In genomic region chr10:41393555-41393954, GRCm38 (mm10) we compare ENCODE assay signal across 13 mouse cellular contexts. TPM values are rescaled to one million over a fixed set of nuclear protein-coding genes. Genes with fewer than 3 reads are reported as not detected.
DNase-seq lines count a peak whose midpoint lies in the region; ATAC-seq and TF ChIP-seq lines count a peak whose summit lies in the region.
"Had no signal": no experiment of that assay in that cellular context is flagged by ENCODE, and none has a peak within 500 bp of the region (broad histone marks: within the 10 kb centered on the region; RNA-seq: fewer than 3 reads in every experiment).

No protein-coding gene starts in this region.

- H3K4me1 ChIP-seq in intestine, postnatal 0 days (replicated peaks; ENCODE audit: control insufficient read depth, insufficient read depth, low read length): no peaks in the 10 kb centered on the region
- no peaks in the 10 kb centered on the region for H3K4me1 ChIP-seq in intestine, embryonic 15.5 days (replicated peaks)
- H3K4me1 ChIP-seq in bone marrow, adult 2 months (ENCODE audit: control insufficient read depth, insufficient read depth, low read length): no peaks in the 10 kb centered on the region; the same call in 1 of the 2 replicates
- no peaks in the 10 kb centered on the region for H3K4me1 ChIP-seq in small intestine, adult 2 months (ENCODE audit: control insufficient read depth, insufficient read depth, insufficient read length, low read length)

- H3K4me3 ChIP-seq in intestine, postnatal 0 days (ENCODE audit: low read depth, low read length): no peak overlapping the region
- H3K4me3 ChIP-seq in intestine, embryonic 15.5 days (replicated peaks): no peak overlapping the region
- H3K4me3 ChIP-seq in bone marrow, adult 2 months (replicated peaks; ENCODE audit: control insufficient read depth, low read depth, low read length): no peak overlapping the region
- no peak overlapping the region for H3K4me3 ChIP-seq in small intestine, adult 2 months (ENCODE audit: low read depth, low read length)

- no peaks in the 10 kb centered on the region for H3K27me3 ChIP-seq in intestine, postnatal 0 days (replicated peaks; ENCODE audit: control insufficient read depth, insufficient read depth, low read length)
- H3K27me3 ChIP-seq in intestine, embryonic 15.5 days (replicated peaks): no peaks in the 10 kb centered on the region
- H3K27me3 ChIP-seq in small intestine, adult 2 months (ENCODE audit: control insufficient read depth, insufficient read depth, low read length): no peaks in the 10 kb centered on the region

- no peak overlapping the region for H3K27ac ChIP-seq in intestine, postnatal 0 days (ENCODE audit: low read depth, low read length)
- no peak overlapping the region for H3K27ac ChIP-seq in intestine, embryonic 15.5 days
- no peak overlapping the region for H3K27ac ChIP-seq in bone marrow, adult 2 months (ENCODE audit: control insufficient read depth, insufficient read depth, low read depth, low read length, poor library complexity)
- H3K27ac ChIP-seq in small intestine, adult 2 months (ENCODE audit: insufficient read depth, low read depth, low read length): no peak overlapping the region

- H3K9me3 ChIP-seq in intestine, postnatal 0 days (ENCODE audit: control insufficient read depth): no peaks in the 10 kb centered on the region
- H3K9me3 ChIP-seq in intestine, embryonic 15.5 days: no peaks in the 10 kb centered on the region
- H3K9me3 ChIP-seq: G1E had no signal

- no peak overlapping the region for H3K9ac ChIP-seq in intestine, postnatal 0 days (ENCODE audit: low read depth, low read length)
- H3K9ac ChIP-seq in intestine, embryonic 15.5 days: no peak overlapping the region

- peak; percentile 48 for TF ChIP-seq CTCF in intestine, postnatal 0 days (IDR thresholded peaks at IDR 0.05; ENCODE audit: low read depth)
- TF ChIP-seq CTCF in bone marrow, adult 2 months (IDR thresholded peaks at IDR 0.05; ENCODE audit: control insufficient read depth, insufficient read depth, low read length): 0 out of 2 replicates have a peak, but pooled peaks have one; percentile 15
- peak; percentile 21; the same call in 1 of the 2 replicates for TF ChIP-seq CTCF in small intestine, adult 2 months (IDR thresholded peaks at IDR 0.05; ENCODE audit: extremely low read depth, insufficient read length, insufficient replicate concordance, low read depth, low read length)

- TF ChIP-seq POLR2A in bone marrow, adult 2 months (IDR thresholded peaks at IDR 0.05; ENCODE audit: borderline replicate concordance, control insufficient read depth, low read depth, low read length): no peak
- no peak for TF ChIP-seq POLR2A in small intestine, adult 2 months (IDR thresholded peaks at IDR 0.05; ENCODE audit: low read depth, low read length)

- DNase-seq in lung, postnatal 36 days: peak; percentile 6
- no peak for DNase-seq in lung, postnatal 14 days
- no peak for DNase-seq in thymus, adult 18-20 months
- no peak for DNase-seq in cerebellum, adult 8-10 months
- DNase-seq: heart, postnatal 4 days; kidney, adult 11 months; layer of hippocampus, adult 9-11 months; thymus, adult 2 months had no signal

- H3K4me2 ChIP-seq in intestine, postnatal 0 days (replicated peaks; ENCODE audit: low read depth): no peak overlapping the region
- H3K4me2 ChIP-seq in intestine, embryonic 15.5 days (replicated peaks): no peak overlapping the region

- no peak for ATAC-seq in intestine, postnatal 0 days
- no peak for ATAC-seq in intestine, embryonic 15.5 days

- H3K36me3 ChIP-seq in intestine, postnatal 0 days (ENCODE audit: control insufficient read depth, insufficient read depth): no peaks in the 10 kb centered on the region
- H3K36me3 ChIP-seq in intestine, embryonic 15.5 days: no peaks in the 10 kb centered on the region
- no peaks in the 10 kb centered on the region for H3K36me3 ChIP-seq in small intestine, adult 2 months (ENCODE audit: control insufficient read depth, insufficient read depth, low read length)
- H3K36me3 ChIP-seq: G1E had no signal

- 51% methylated on average over 2 of the region's 2 CpGs for WGBS in intestine, postnatal 0 days
- WGBS in intestine, embryonic 15.5 days: 52% methylated on average over 2 of the region's 2 CpGs
- 52% methylated on average over 2 of the region's 2 CpGs for whole genome bisulfite sequencing in bone marrow, adult 2 months
- 43% methylated on average over 2 of the region's 2 CpGs for WGBS in small intestine, adult 2 months

RNA-seq across cellular contexts. Expression of gene Zbtb24, which starts 56.6 kb away (rescaled TPM):
- polyA plus RNA-seq in intestine, postnatal 0 days (2015; fragmentation: Nextera tagmentation; extraction: Ambion mirVana): 12.9 and 16.0 TPM in 2 replicates
- 13.3 and 14.3 TPM in 2 replicates for polyA plus RNA-seq in intestine, embryonic 15.5 days (2015; fragmentation: Nextera tagmentation; extraction: Ambion mirVana)
- polyA plus RNA-seq in bone marrow, adult 2 months (2011; ENCODE audit: insufficient read depth, insufficient read length, low replicate concordance, missing spikeins): 7.7 and 11.9 TPM in 2 replicates
- 7.0 and 15.7 TPM in 2 replicates for polyA plus RNA-seq in small intestine, adult 2 months (2012; rRNA removed)
